Mouse (Mus musculus) lung, postnatal 0 days (tissue): ENCODE results near the gene Adrm1.

ENCODE experiments used
- CTCF ChIP-seq: IDR thresholded peaks from 2 replicates; pipeline ENCODE4 v1.5.1; 2016; ENCODE audit warnings: antibody characterized with exemption, mild to moderate bottlenecking
- EP300 ChIP-seq: IDR thresholded peaks from 2 replicates; pipeline ENCODE4 v1.6.1; 2016; ENCODE audit warnings: antibody characterized with exemption, mild to moderate bottlenecking, control low read depth

- TF ChIP-seq EP300, result no peak
- TF ChIP-seq CTCF, result peak; percentile 72
Observed at GRCm38 (mm10) chr2:180222250-180222649, 51.0 kb downstream of the Adrm1 start.
